8 mouse cellular contexts compared by ENCODE assay signal in genomic region chr11:9136471-9136870, GRCm38 (mm10). TPM values are rescaled to one million over a fixed set of nuclear protein-coding genes. Genes with fewer than 3 reads are reported as not detected.
A peak's percentile ranks its signal among the peaks of the same experiment; 100 is the strongest.
DNase-seq lines count a peak whose midpoint lies in the region; ATAC-seq and TF ChIP-seq lines count a peak whose summit lies in the region.
"Had no signal": no experiment of that assay in that cellular context is flagged by ENCODE, and none has a peak within 500 bp of the region (broad histone marks: within the 10 kb centered on the region; RNA-seq: fewer than 3 reads in every experiment).

No protein-coding gene starts in this region.

- ATAC-seq in forebrain, postnatal 0 days, result peak; percentile 85
- peak; percentile 82 for ATAC-seq in hindbrain, embryonic 16.5 days
- peak; percentile 97 for ATAC-seq in megakaryocyte progenitor cell, adult 5-6 weeks (replicated peaks; ENCODE audit: poor library complexity)

- no peak overlapping the region for H3K4me2 ChIP-seq in forebrain, postnatal 0 days (ENCODE audit: low read depth)
- H3K4me2 ChIP-seq in hindbrain, embryonic 16.5 days (ENCODE audit: low read length), result no peak overlapping the region

- H3K27ac ChIP-seq in cerebellum, adult 2 months (ENCODE audit: insufficient read depth, low read length), result no peak overlapping the region
- H3K27ac ChIP-seq in forebrain, postnatal 0 days (ENCODE audit: low read depth, low read length), result no peak overlapping the region
- H3K27ac ChIP-seq in hindbrain, embryonic 16.5 days (ENCODE audit: low read depth, low read length), result no peak overlapping the region

- no peaks in the 10 kb centered on the region for H3K4me1 ChIP-seq in cerebellum, adult 2 months (ENCODE audit: control insufficient read depth, insufficient read depth, low read length)
- no peaks in the 10 kb centered on the region for H3K4me1 ChIP-seq in forebrain, postnatal 0 days (ENCODE audit: insufficient read depth)
- H3K4me1 ChIP-seq in hindbrain, embryonic 16.5 days (ENCODE audit: control insufficient read depth, insufficient read depth, low read depth, low read length), result no peaks in the 10 kb centered on the region

- no peaks in the 10 kb centered on the region for H3K36me3 ChIP-seq in forebrain, postnatal 0 days (ENCODE audit: insufficient read depth)
- no peaks in the 10 kb centered on the region for H3K36me3 ChIP-seq in hindbrain, embryonic 16.5 days (ENCODE audit: control insufficient read depth, insufficient read depth, low read length)

- no peaks in the 10 kb centered on the region for H3K27me3 ChIP-seq in cerebellum, adult 2 months (ENCODE audit: control insufficient read depth, insufficient read depth, low read length)
- no peaks in the 10 kb centered on the region for H3K27me3 ChIP-seq in forebrain, postnatal 0 days (ENCODE audit: insufficient read depth, low read length)
- no peaks in the 10 kb centered on the region; the same call in 1 of the 2 replicates for H3K27me3 ChIP-seq in hindbrain, embryonic 16.5 days (replicated peaks; ENCODE audit: control insufficient read depth, insufficient read depth, low read length)

- no peak overlapping the region for H3K9ac ChIP-seq in forebrain, postnatal 0 days
- no peak overlapping the region for H3K9ac ChIP-seq in hindbrain, embryonic 16.5 days (ENCODE audit: low read depth, low read length)

- H3K4me3 ChIP-seq in cerebellum, adult 2 months (replicated peaks; ENCODE audit: insufficient read depth, low read depth, low read length), result no peak overlapping the region
- no peak overlapping the region for H3K4me3 ChIP-seq in forebrain, postnatal 0 days (ENCODE audit: low read depth, low read length)
- no peak overlapping the region for H3K4me3 ChIP-seq in hindbrain, embryonic 16.5 days (ENCODE audit: low read length)
- H3K4me3 ChIP-seq: myocyte had no signal

- WGBS in cerebellum, adult 2 months, result 14% methylated on average over 5 of the region's 5 CpGs
- 9% methylated on average over 5 of the region's 5 CpGs for WGBS in forebrain, postnatal 0 days
- WGBS in hindbrain, embryonic 16.5 days, result 20% methylated on average over 5 of the region's 5 CpGs

- TF ChIP-seq POLR2A in cerebellum, adult 2 months (IDR thresholded peaks at IDR 0.05; ENCODE audit: borderline replicate concordance, insufficient read depth, low read length), result no peak

- H3K9me3 ChIP-seq in forebrain, postnatal 0 days (ENCODE audit: low read length), result no peaks in the 10 kb centered on the region
- H3K9me3 ChIP-seq in hindbrain, embryonic 16.5 days (ENCODE audit: control insufficient read depth, low read length), result no peaks in the 10 kb centered on the region

- peak; percentile 86 for DNase-seq in ZHBTc4 (ENCODE audit: low read depth, low spot score)
- peak; percentile 66 to 76 for DNase-seq in cerebellum, adult 2 months
- peak; percentile 89 for DNase-seq in forebrain, postnatal 0 days
- peak; percentile 79 to 84 for DNase-seq in layer of hippocampus, postnatal 36 days
- DNase-seq in right cerebral cortex, postnatal 25 days, result peak; percentile 74

- peak; percentile 98 for TF ChIP-seq CTCF in cerebellum, adult 2 months (IDR thresholded peaks at IDR 0.05; ENCODE audit: borderline replicate concordance, insufficient read depth, low read depth, low read length)
- TF ChIP-seq CTCF in forebrain, postnatal 0 days (IDR thresholded peaks at IDR 0.05; ENCODE audit: low read depth), result peak; percentile 99

RNA-seq across cellular contexts. Expression of gene Upp1, which starts 18.6 kb away (rescaled TPM):
- polyA plus RNA-seq in cerebellum, adult 2 months (2012; rRNA removed), result 1.3 and 2.5 TPM in 2 replicates
- 0.14 and 0.46 TPM in 2 replicates for total RNA-seq in forebrain, postnatal 0 days (2014; rRNA removed)
- polyA plus RNA-seq in forebrain, postnatal 0 days (2015; fragmentation: Nextera tagmentation; extraction: Ambion mirVana), result 2.2 and 2.4 TPM in 2 replicates
- polyA plus RNA-seq in hindbrain, embryonic 16.5 days (2015; fragmentation: Nextera tagmentation; extraction: Ambion mirVana), result 4.4 and 6.3 TPM in 2 replicates
- total RNA-seq in layer of hippocampus, postnatal 36 days (2021), result 1 to 10 TPM; 1.8 to 2.9 TPM
- 0.89 TPM in 1 of 2 replicates, not detected in the other for total RNA-seq in megakaryocyte progenitor cell, adult 5-6 weeks (2015)
- not detected in 2 replicates for total RNA-seq in megakaryocyte progenitor cell, adult 5-6 weeks (2017)

RNA-seq across cellular contexts. Expression of gene Abca13, which starts 55.3 kb away (rescaled TPM):
- 0.03 TPM in 2 replicates for polyA plus RNA-seq in cerebellum, adult 2 months (2012; rRNA removed)
- 0.05 and 0.08 TPM in 2 replicates for total RNA-seq in forebrain, postnatal 0 days (2014; rRNA removed)
- polyA plus RNA-seq in forebrain, postnatal 0 days (2015; fragmentation: Nextera tagmentation; extraction: Ambion mirVana), result 0.03 and 0.06 TPM in 2 replicates
- 0.01 and 0.02 TPM in 2 replicates for polyA plus RNA-seq in hindbrain, embryonic 16.5 days (2015; fragmentation: Nextera tagmentation; extraction: Ambion mirVana)
- total RNA-seq in layer of hippocampus, postnatal 36 days (2021), result under 1 TPM in 1 of 2 experiments, not detected in 1; 0.02 TPM
- total RNA-seq in megakaryocyte progenitor cell, adult 5-6 weeks (2015), result 17.4 and 23.5 TPM in 2 replicates
- 13.9 and 14.1 TPM in 2 replicates for total RNA-seq in megakaryocyte progenitor cell, adult 5-6 weeks (2017)

Comparison
In these comparisons a context has a peak if more than half of its experiments do, and no peak if none do; other contexts are left out.
1. RNA of gene Abca13, which starts 55.3 kb away (total RNA-seq): 13.9 to 23.5 TPM in megakaryocyte progenitor cell, adult 5-6 weeks; 0.02 TPM in layer of hippocampus, postnatal 36 days and 0.05 to 0.08 TPM in forebrain, postnatal 0 days; every median in the first group is over 10 times any median in the second.
2. Peak in every context shown above with its lines, with median percentiles within 50 percentile points of each other: DNase-seq and ATAC-seq.